Mouse (Mus musculus): ENCODE measurements around the gene Cadps. TPM values are rescaled to one million over a fixed set of nuclear protein-coding genes. Genes with fewer than 3 reads are reported as not detected.
"Not testable (repeated sequence)": the region's sequence is repeated elsewhere in the genome, so short reads cannot be mapped to it uniquely, and the experiment has no call there.

The Cadps gene
- total RNA-seq, 2 experiments from 2014 or later: not detected

- no peak for ATAC-seq (replicated peaks; ENCODE audit: low FRiP score, low TSS enrichment, poor library complexity, severe bottlenecking)
These were observed 220.8 kb downstream of the Cadps start for GRCm38 (mm10) chr14:12602080-12602479.

GRCm38 (mm10) chr14:12595326-12595725 is 227.6 kb downstream of the Cadps start:
- no peak for ATAC-seq (replicated peaks; ENCODE audit: low FRiP score, low TSS enrichment, poor library complexity, severe bottlenecking)

GRCm38 (mm10) chr14:12592472-12593075 is 230.3 kb downstream of the Cadps start:
- no peak for ATAC-seq (replicated peaks; ENCODE audit: low FRiP score, low TSS enrichment, poor library complexity, severe bottlenecking)

- no peak for ATAC-seq (replicated peaks; ENCODE audit: low FRiP score, low TSS enrichment, poor library complexity, severe bottlenecking)
These were observed 231.1 kb downstream of the Cadps start for GRCm38 (mm10) chr14:12591829-12592228.

- no peak for ATAC-seq (replicated peaks; ENCODE audit: low FRiP score, low TSS enrichment, poor library complexity, severe bottlenecking)
These were observed 239.3 kb downstream of the Cadps start for GRCm38 (mm10) chr14:12583536-12583935.

GRCm38 (mm10) chr14:12581657-12582056 is 241.2 kb downstream of the Cadps start:
- ATAC-seq (replicated peaks; ENCODE audit: low FRiP score, low TSS enrichment, poor library complexity, severe bottlenecking): no peak

- no peak for ATAC-seq (replicated peaks; ENCODE audit: low FRiP score, low TSS enrichment, poor library complexity, severe bottlenecking)
These were observed 242.1 kb downstream of the Cadps start for GRCm38 (mm10) chr14:12580786-12581185.

GRCm38 (mm10) chr14:12578156-12578555 is 244.7 kb downstream of the Cadps start:
- ATAC-seq (replicated peaks; ENCODE audit: low FRiP score, low TSS enrichment, poor library complexity, severe bottlenecking): no peak

GRCm38 (mm10) chr14:12577475-12578140 is 245.3 kb downstream of the Cadps start:
- ATAC-seq (replicated peaks; ENCODE audit: low FRiP score, low TSS enrichment, poor library complexity, severe bottlenecking): no peak

GRCm38 (mm10) chr14:12575105-12575504 is 247.8 kb downstream of the Cadps start:
- no peak for ATAC-seq (replicated peaks; ENCODE audit: low FRiP score, low TSS enrichment, poor library complexity, severe bottlenecking)

GRCm38 (mm10) chr14:12574336-12574735 is 248.5 kb downstream of the Cadps start:
- no peak for ATAC-seq (replicated peaks; ENCODE audit: low FRiP score, low TSS enrichment, poor library complexity, severe bottlenecking)

GRCm38 (mm10) chr14:12561730-12562129 is 261.1 kb downstream of the Cadps start:
- not testable (repeated sequence) for ATAC-seq (replicated peaks; ENCODE audit: low FRiP score, low TSS enrichment, poor library complexity, severe bottlenecking)

GRCm38 (mm10) chr14:12560233-12560577 is 262.7 kb downstream of the Cadps start:
- ATAC-seq (replicated peaks; ENCODE audit: low FRiP score, low TSS enrichment, poor library complexity, severe bottlenecking): no peak

GRCm38 (mm10) chr14:12559574-12560232 is 263.2 kb downstream of the Cadps start:
- ATAC-seq (replicated peaks; ENCODE audit: low FRiP score, low TSS enrichment, poor library complexity, severe bottlenecking): no peak

- ATAC-seq (replicated peaks; ENCODE audit: low FRiP score, low TSS enrichment, poor library complexity, severe bottlenecking): no peak
These were observed 263.8 kb downstream of the Cadps start for GRCm38 (mm10) chr14:12558920-12559573.

GRCm38 (mm10) chr14:12554486-12554885 is 268.4 kb downstream of the Cadps start:
- ATAC-seq (replicated peaks; ENCODE audit: low FRiP score, low TSS enrichment, poor library complexity, severe bottlenecking): no peak

GRCm38 (mm10) chr14:12551353-12551752 is 271.5 kb downstream of the Cadps start:
- ATAC-seq (replicated peaks; ENCODE audit: low FRiP score, low TSS enrichment, poor library complexity, severe bottlenecking): no peak

- no peak for ATAC-seq (replicated peaks; ENCODE audit: low FRiP score, low TSS enrichment, poor library complexity, severe bottlenecking)
These were observed 271.9 kb downstream of the Cadps start for GRCm38 (mm10) chr14:12550931-12551330.

GRCm38 (mm10) chr14:12549290-12549689 is 273.6 kb downstream of the Cadps start:
- no peak for ATAC-seq (replicated peaks; ENCODE audit: low FRiP score, low TSS enrichment, poor library complexity, severe bottlenecking)

GRCm38 (mm10) chr14:12547496-12547895 is 275.4 kb downstream of the Cadps start:
- no peak for ATAC-seq (replicated peaks; ENCODE audit: low FRiP score, low TSS enrichment, poor library complexity, severe bottlenecking)
